Mouse (Mus musculus) CH12.LX (cell line): ENCODE results near the gene Aoc3. TPM values are rescaled to one million over a fixed set of nuclear protein-coding genes. Genes with fewer than 3 reads are reported as not detected.

ENCODE experiments used
- DNase-seq: peaks from one replicate; pipeline ENCODE4 v3.0.0-alpha.2; 2013; ENCODE audit errors: extremely low read depth
- H3K27ac ChIP-seq: 2 replicates; pipeline ENCODE4 v1.5.1; 2012; ENCODE audit warnings: low read depth, mild to moderate bottlenecking, control low read depth, moderate library complexity; ENCODE audit not compliant: insufficient read depth
- H3K27me3 ChIP-seq: replicated peaks from 2 replicates; pipeline ENCODE3; 2012; ENCODE audit warnings: inconsistent platforms
- H3K36me3 ChIP-seq, 2 experiments: replicated peaks in 1 of 2; 2 replicates each; pipeline versions ENCODE3 to v1.6.1; 2012; ENCODE audit warnings: inconsistent platforms in 1 of 2, low read length in 1 of 2, mild to moderate bottlenecking in 1 of 2, mixed read lengths in 1 of 2, moderate library complexity in 1 of 2; ENCODE audit not compliant: control insufficient read depth in 1 of 2, insufficient read depth in 1 of 2
- H3K4me1 ChIP-seq, 2 experiments: 2 replicates each; pipeline ENCODE4 v1.6.1; 2012; ENCODE audit warnings: inconsistent platforms in 1 of 2, moderate library complexity in 1 of 2; ENCODE audit not compliant: insufficient read depth in 2 of 2, control insufficient read depth in 1 of 2
- H3K4me2 ChIP-seq: 2 replicates; pipeline ENCODE4 v1.6.1; 2012; ENCODE audit warnings: low read depth, mild to moderate bottlenecking, control low read depth; ENCODE audit not compliant: poor library complexity, insufficient read depth, severe bottlenecking
- H3K4me3 ChIP-seq, 3 experiments: fragments of 150-350 bp in 1 of 3; sonication (generic) in 1 of 3; replicated peaks in 1 of 3; 2 replicates each; pipeline versions ENCODE3 to v1.5.1; 2011 to 2012; ENCODE audit warnings: low read depth in 2 of 3, low read length in 2 of 3, mild to moderate bottlenecking in 2 of 3, moderate library complexity in 2 of 3, control low read depth in 1 of 3, improper control_type of control experiment in 1 of 3, inconsistent platforms in 1 of 3, mixed read lengths in 1 of 3; ENCODE audit not compliant: poor library complexity in 1 of 3
- H3K79me2 ChIP-seq: replicated peaks from 2 replicates; pipeline ENCODE4 v1.6.1; 2012; ENCODE audit warnings: mild to moderate bottlenecking, moderate library complexity; ENCODE audit not compliant: control insufficient read depth, poor library complexity, insufficient read depth, severe bottlenecking; ENCODE audit errors: extremely low read depth
- H3K9ac ChIP-seq: 2 replicates; pipeline ENCODE4 v1.6.1; 2012; ENCODE audit warnings: low read depth, mild to moderate bottlenecking, control low read depth, moderate library complexity; ENCODE audit not compliant: insufficient read depth
- H3K9me3 ChIP-seq: replicated peaks from 2 replicates; pipeline ENCODE3; 2012; ENCODE audit warnings: low read length, inconsistent platforms, mixed read lengths
- BHLHE40 ChIP-seq: IDR thresholded peaks from 2 replicates; pipeline ENCODE4 v1.6.1; 2011; ENCODE audit warnings: mild to moderate bottlenecking, low read depth, low read length, improper control_type of control experiment
- CHD1 ChIP-seq: IDR thresholded peaks from 2 replicates; pipeline ENCODE4 v1.6.1; 2012; ENCODE audit warnings: low read depth, low read length, improper control_type of control experiment, inconsistent platforms
- CTCF ChIP-seq, 2 experiments: IDR thresholded peaks in 1 of 2; conservative IDR thresholded peaks in 1 of 2; 2 replicates each; pipeline ENCODE4 v1.5.1; 2011 to 2012; ENCODE audit warnings: low read depth in 2 of 2, low read length in 2 of 2, improper control_type of control experiment in 1 of 2, inconsistent platforms in 1 of 2, mild to moderate bottlenecking in 1 of 2, moderate library complexity in 1 of 2
- ELF1 ChIP-seq: IDR thresholded peaks from 2 replicates; pipeline ENCODE4 v1.6.1; 2014; ENCODE audit warnings: low read depth, mild to moderate bottlenecking, inconsistent platforms, low read length, improper control_type of control experiment
- EP300 ChIP-seq: IDR thresholded peaks from 2 replicates; pipeline ENCODE4 v1.6.1; 2011; ENCODE audit warnings: low read length, improper control_type of control experiment
- JUND ChIP-seq: conservative IDR thresholded peaks from 2 replicates; pipeline ENCODE4 v1.6.1; 2011; ENCODE audit warnings: low read depth, low read length, improper control_type of control experiment
- MAFK ChIP-seq: IDR thresholded peaks from 2 replicates; pipeline ENCODE4 v1.6.1; 2011; ENCODE audit warnings: low read length, improper control_type of control experiment; ENCODE audit not compliant: insufficient replicate concordance
- MEF2A ChIP-seq: IDR thresholded peaks from 2 replicates; pipeline ENCODE4 v1.6.1; 2014; ENCODE audit warnings: low read depth, mild to moderate bottlenecking, inconsistent platforms, low read length, improper control_type of control experiment, borderline replicate concordance
- NELFE ChIP-seq: IDR thresholded peaks from 2 replicates; pipeline ENCODE4 v1.6.1; 2011; ENCODE audit warnings: low read depth, low read length, improper control_type of control experiment
- RCOR1 ChIP-seq: conservative IDR thresholded peaks from 2 replicates; pipeline ENCODE4 v1.6.1; 2012; ENCODE audit warnings: low read depth, mild to moderate bottlenecking, inconsistent platforms, low read length, improper control_type of control experiment
- SIN3A ChIP-seq: IDR thresholded peaks from 2 replicates; pipeline ENCODE4 v1.6.1; 2012; ENCODE audit warnings: low read length, improper control_type of control experiment, inconsistent platforms
- TBP ChIP-seq: conservative IDR thresholded peaks from 2 replicates; pipeline ENCODE4 v1.6.1; 2011; ENCODE audit warnings: low read depth, low read length, improper control_type of control experiment
- USF1 ChIP-seq: IDR thresholded peaks from 2 replicates; pipeline ENCODE4 v1.6.1; 2014; ENCODE audit warnings: low read depth, mild to moderate bottlenecking, inconsistent platforms, low read length, improper control_type of control experiment
- ZC3H11A ChIP-seq: IDR thresholded peaks from 2 replicates; pipeline ENCODE4 v1.6.1; 2012; ENCODE audit warnings: low read depth, mild to moderate bottlenecking, inconsistent platforms, low read length, improper control_type of control experiment
- ZKSCAN1 ChIP-seq: IDR thresholded peaks from 2 replicates; pipeline ENCODE4 v1.6.1; 2012; ENCODE audit warnings: low read depth, inconsistent platforms, low read length, improper control_type of control experiment, borderline replicate concordance
- ZNF384 ChIP-seq: IDR thresholded peaks from 2 replicates; pipeline ENCODE4 v1.6.1; 2012; ENCODE audit warnings: low read depth, low read length, improper control_type of control experiment, inconsistent platforms
- dilution Hi-C: fragments of 300-500 bp; cut with MboI; formaldehyde crosslinking; loops from 2 replicates; pipeline ENCODE4 v1.14.3; 2020; ENCODE audit warnings: low sequenced_read_pairs; ENCODE audit not compliant: extremely low pct_unique_long_range_greater_than_20kb, extremely low pct_ligation_motif_present
- in situ Hi-C: fragments of 300-500 bp; cut with MboI; formaldehyde crosslinking; loops from 3 replicates; pipeline ENCODE4 v1.14.3; 2019; ENCODE audit warnings: low sequenced_read_pairs, low pct_ligation_motif_present, low pct_unique_long_range_greater_than_20kb, mixed read lengths
- polyA plus RNA-seq: library from polyadenylated mRNA; unstranded; fragments of >175 nt; gene quantifications from 2 replicates; pipeline ENCODE4 v1.2.1, GENCODE M21; 2012; ENCODE audit warnings: low read depth; ENCODE audit not compliant: insufficient read length
- total RNA-seq, 2 experiments: library from RNA; depleted of rRNA; stranded (reverse); fragments of 300-350 nt in 1 of 2; fragments of >200 nt in 1 of 2; gene quantifications; 2 replicates each; pipeline ENCODE4 v1.2.3; 2012 to 2014

The Aoc3 gene
- total and polyA plus RNA-seq, 3 experiments: 0.25 to 0.99 (median 0.28) TPM

- TF ChIP-seq CTCF (conservative IDR thresholded peaks at IDR 0.05 in 1 of 2, IDR thresholded peaks at IDR 0.05 in 1 of 2; ENCODE audit: low read depth in 2 of 2, low read length in 2 of 2) (peak; percentile 92 to 95), USF1 (no peak), ZC3H11A (no peak; the same call in 1 of the 2 replicates), RCOR1 (no peak), TBP (peak; percentile 74; the same call in 1 of the 2 replicates), ELF1 (peak; percentile 98), MAFK (no peak), MEF2A (peak; percentile 26; the same call in 1 of the 2 replicates), EP300 (no peak), ZKSCAN1 (no peak), JUND (0 out of 2 replicates have a peak, but pooled peaks have one; percentile 56), BHLHE40 (0 out of 2 replicates have a peak, but pooled peaks have one; percentile 23), CHD1 (no peak), NELFE (peak; percentile 93)
Observed at GRCm38 (mm10) chr11:101302004-101302798, 28.2 kb upstream of the Aoc3 start, which contains the start of gene Becn1 (continued).

GRCm38 (mm10) chr11:101307744-101308143 lies 22.7 kb upstream of the Aoc3 start:
- Histone ChIP-seq H3K36me3 (no peaks in the 10 kb centered on the region), H3K27me3 (peaks cover 5% of the 10 kb centered on the region), H3K4me2 (no peak overlapping the region), H3K9me3 (peaks cover 4% of the 10 kb centered on the region), H3K4me1 (no peaks in the 10 kb centered on the region), H3K27ac (no peak overlapping the region), H3K79me2 (no peaks in the 10 kb centered on the region), H3K9ac (no peak overlapping the region), H3K4me3 (no peak overlapping the region)
- in situ Hi-C loops (loop anchor here (10.0 kb wide), 1 partner anchor 223 kb away; the partner anchor contains the start of genes Coasy and Mlx), dilution Hi-C loops (no loop called here)
- no peak for DNase-seq
- no peak for TF ChIP-seq SIN3A

GRCm38 (mm10) chr11:101311083-101311482 lies 19.3 kb upstream of the Aoc3 start:
- DNase-seq: no peak
- TF ChIP-seq ZNF384 (no peak), BHLHE40 (no peak)
- TF ChIP-seq, all 38 proteins: peak for 0
- Histone ChIP-seq H3K4me2 (no peak overlapping the region), H3K4me3 (no peak overlapping the region), H3K9ac (no peak overlapping the region), H3K4me1 (0 out of 4 replicates have a peak, but pooled peaks cover 0 to 7% of the 10 kb centered on the region in 2 experiments), H3K9me3 (peaks cover 4% of the 10 kb centered on the region), H3K36me3 (no peaks in the 10 kb centered on the region), H3K27me3 (peaks cover 5% of the 10 kb centered on the region), H3K79me2 (peaks cover under 1% of the 10 kb centered on the region; the same call in 1 of the 2 replicates), H3K27ac (no peak overlapping the region)
- in situ Hi-C loops (no loop called here), dilution Hi-C loops (no loop called here)
